Mouse (Mus musculus): Measurements from ENCODE around the gene Dolpp1. TPM values are rescaled to one million over a fixed set of nuclear protein-coding genes. Genes with fewer than 3 reads are reported as not detected.
A peak's percentile ranks its signal among the peaks of the same experiment; 100 is the strongest.
"Not testable (repeated sequence)": the region's sequence is repeated elsewhere in the genome, so short reads cannot be mapped to it uniquely, and the experiment has no call there.

Gene Dolpp1
- total and polyA plus RNA-seq, 2 experiments from 2014 or later: 44.7 to 92.4 TPM

DNA sequence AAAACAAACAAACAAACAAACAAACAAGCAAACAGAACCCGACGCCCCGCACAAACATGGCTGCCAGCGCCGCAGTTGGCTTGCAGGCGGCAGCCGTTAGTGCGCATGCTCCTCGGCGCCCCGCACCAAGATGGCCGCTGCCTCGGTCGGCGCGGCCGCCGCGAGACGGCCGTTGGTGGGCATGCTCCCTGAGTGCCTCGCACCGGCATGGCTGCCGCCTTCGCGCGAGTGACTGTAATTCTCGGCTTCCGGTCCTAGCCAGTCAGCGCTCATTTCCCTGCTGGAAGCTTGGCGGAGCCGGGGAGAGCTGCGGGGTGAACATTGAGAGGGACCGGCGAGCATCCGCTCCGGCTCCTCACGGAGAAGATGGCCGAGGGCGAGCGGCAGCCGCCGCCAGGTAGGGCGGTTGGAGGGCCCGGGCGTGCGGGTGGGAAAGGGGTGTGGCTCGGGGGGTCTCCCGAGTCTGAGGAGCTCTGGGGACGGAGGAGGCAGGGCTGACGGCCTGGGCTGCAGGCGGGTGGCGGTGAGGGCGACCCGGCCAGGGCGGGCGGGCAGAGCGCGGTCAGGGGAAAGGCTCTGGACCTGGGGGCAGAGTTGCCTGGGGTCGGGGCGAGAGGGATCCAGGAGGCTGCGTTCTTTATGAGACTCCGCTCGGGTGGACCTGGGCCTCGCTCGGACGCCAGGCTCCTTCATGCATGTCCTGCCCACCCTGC lies 24.0 kb downstream of the Dolpp1 start, which contains the start of gene Ptpa:
Gene Ptpa, plus strand, starts transcription at position 104 of the 713 bp plus-strand sequence.
- WGBS: under 1% methylated on average over 61 of the region's 67 CpGs
- DNase-seq (peak; percentile 97), ATAC-seq (peak; percentile 96)
- H3K27ac ChIP-seq (ENCODE audit: low read depth, low read length): peak within 1 kb of the TSS; percentile 97
- no peaks in the 10 kb centered on the region for H3K27me3 ChIP-seq (ENCODE audit: insufficient read depth, low read length)
- H3K9ac ChIP-seq: peak within 1 kb of the TSS; percentile 90
- H3K4me3 ChIP-seq (ENCODE audit: low read depth, low read length): peak within 1 kb of the TSS; percentile 85
- no peaks in the 10 kb centered on the region for H3K9me3 ChIP-seq (ENCODE audit: low read length)
- TF ChIP-seq CTCF (IDR thresholded peaks at IDR 0.05; ENCODE audit: low read depth): no peak
- peaks cover 16% of the 10 kb centered on the region for H3K4me1 ChIP-seq (ENCODE audit: insufficient read depth)
- H3K4me2 ChIP-seq (ENCODE audit: low read depth): peak within 1 kb of the TSS; percentile 85
- 0 out of 2 replicates have a peak, but pooled peaks cover 10% of the 10 kb centered on the region for H3K36me3 ChIP-seq (ENCODE audit: insufficient read depth)

DNA sequence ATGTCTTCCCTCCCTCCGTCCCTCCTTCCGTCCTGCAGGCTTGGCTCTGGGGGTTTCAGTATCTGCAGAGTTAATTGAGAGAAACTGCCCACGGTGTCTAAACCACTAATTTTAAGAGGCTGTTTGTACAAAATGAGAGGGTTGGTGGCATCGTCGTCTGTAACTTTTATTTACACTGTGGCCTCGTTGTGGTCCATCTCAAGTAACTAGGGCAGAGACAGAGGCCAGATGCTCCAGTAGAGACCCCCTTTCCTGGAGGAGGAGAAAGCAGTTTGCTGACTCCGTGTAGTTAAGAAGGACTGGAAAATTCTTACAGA lies 24.6 kb downstream of the Dolpp1 start:
- Histone ChIP-seq H3K36me3 (ENCODE audit: insufficient read depth) (0 out of 2 replicates have a peak, but pooled peaks cover 10% of the 10 kb centered on the region), H3K27me3 (ENCODE audit: insufficient read depth, low read length) (no peaks in the 10 kb centered on the region), H3K9ac (peak overlapping the region; percentile 90), H3K27ac (ENCODE audit: low read depth, low read length) (peak overlapping the region; percentile 97), H3K4me1 (ENCODE audit: insufficient read depth) (peaks cover 16% of the 10 kb centered on the region), H3K4me3 (ENCODE audit: low read depth, low read length) (peak overlapping the region; percentile 85), H3K9me3 (ENCODE audit: low read length) (no peaks in the 10 kb centered on the region), H3K4me2 (ENCODE audit: low read depth) (peak overlapping the region; percentile 85)
- no peak for TF ChIP-seq CTCF (IDR thresholded peaks at IDR 0.05; ENCODE audit: low read depth)
- 2% methylated on average over 7 of the region's 7 CpGs for WGBS
- ATAC-seq (no peak), DNase-seq (peak; percentile 33)

DNA sequence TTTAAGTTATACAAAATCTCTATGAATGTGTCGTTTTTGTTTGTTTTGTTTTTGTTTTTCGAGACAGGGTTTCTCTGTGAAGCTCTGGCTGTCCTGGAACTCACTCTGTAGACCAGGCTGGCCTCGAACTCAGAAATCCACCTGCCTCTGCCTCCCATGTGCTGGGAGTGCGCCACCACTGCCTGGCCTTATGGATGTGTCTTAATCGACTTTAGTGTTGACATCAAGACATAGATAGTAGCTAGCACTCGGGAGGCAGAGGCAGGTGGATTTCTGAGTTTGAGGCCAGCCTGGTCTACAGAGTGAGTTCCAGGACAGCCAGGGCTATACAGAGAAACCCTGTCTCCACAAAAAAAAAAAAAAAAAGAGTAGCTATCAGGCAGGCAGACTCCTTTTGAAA lies 25.1 kb downstream of the Dolpp1 start:
- H3K27me3 ChIP-seq (ENCODE audit: insufficient read depth, low read length); H3K27ac ChIP-seq (ENCODE audit: low read depth, low read length); H3K36me3 ChIP-seq (ENCODE audit: insufficient read depth); DNase-seq; H3K9me3 ChIP-seq (ENCODE audit: low read length); H3K9ac ChIP-seq; H3K4me3 ChIP-seq (ENCODE audit: low read depth, low read length); ATAC-seq: not testable (repeated sequence)
- H3K4me1 ChIP-seq (ENCODE audit: insufficient read depth): peaks cover 16% of the 10 kb centered on the region
- 83% methylated on average over 6 of the region's 6 CpGs for WGBS
- peak overlapping the region; percentile 85 for H3K4me2 ChIP-seq (ENCODE audit: low read depth)

DNA sequence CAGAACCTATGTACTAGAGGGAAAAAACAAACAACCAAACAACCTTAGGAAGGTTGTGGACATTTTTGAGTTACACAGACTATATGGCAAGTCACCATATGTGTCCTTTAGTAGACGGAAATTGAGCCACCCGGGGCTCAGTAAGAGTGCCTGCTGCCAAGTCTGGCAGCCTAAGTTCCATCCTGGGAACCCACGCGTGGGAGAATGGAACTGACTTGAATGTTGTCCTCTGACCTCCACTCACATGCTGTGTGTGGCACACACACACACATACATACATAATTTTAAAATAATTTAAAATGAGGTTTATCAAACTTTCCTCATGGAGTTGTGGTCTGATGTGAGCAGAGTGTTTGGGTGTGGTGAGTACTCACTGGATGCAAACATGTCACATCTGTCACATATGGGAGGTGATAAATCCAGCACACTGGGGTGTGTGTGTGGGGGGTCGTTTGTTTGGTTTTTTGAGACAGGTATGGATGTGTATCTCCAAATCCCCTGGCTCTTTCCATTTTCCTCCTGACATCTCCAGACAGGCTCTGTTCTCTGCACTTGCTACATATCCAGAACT lies 25.6 kb downstream of the Dolpp1 start:
- Histone ChIP-seq H3K9ac (no peak overlapping the region), H3K27ac (ENCODE audit: low read depth, low read length) (no peak overlapping the region), H3K27me3 (ENCODE audit: insufficient read depth, low read length) (no peaks in the 10 kb centered on the region), H3K4me3 (ENCODE audit: low read depth, low read length) (no peak overlapping the region), H3K36me3 (ENCODE audit: insufficient read depth) (no peaks in the 10 kb centered on the region), H3K9me3 (ENCODE audit: low read length) (no peaks in the 10 kb centered on the region), H3K4me2 (ENCODE audit: low read depth) (no peak overlapping the region), H3K4me1 (ENCODE audit: insufficient read depth) (peaks cover 16% of the 10 kb centered on the region)
- ATAC-seq (no peak), DNase-seq (no peak)
- 65% methylated on average over 5 of the region's 5 CpGs for WGBS
- no peak for TF ChIP-seq CTCF (IDR thresholded peaks at IDR 0.05; ENCODE audit: low read depth)

DNA sequence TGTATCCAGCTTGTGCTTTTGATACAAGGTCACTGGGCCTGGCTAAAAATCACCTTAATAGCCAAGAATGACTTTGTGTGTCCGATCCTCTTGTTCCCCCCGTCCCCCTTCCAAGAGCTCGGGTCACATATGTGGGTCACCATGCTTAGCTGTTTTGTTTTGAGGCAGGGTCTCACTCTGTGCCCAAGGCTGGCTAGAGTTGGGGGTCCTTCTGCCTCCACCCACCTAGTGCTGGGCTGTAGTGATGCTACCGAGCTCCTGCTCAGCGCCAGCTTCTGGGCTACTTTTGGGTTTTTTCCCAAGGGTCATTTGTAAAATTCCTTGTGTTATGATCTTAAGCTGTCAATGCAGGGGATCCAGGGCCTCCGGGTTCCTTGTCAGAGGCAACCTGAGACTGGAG lies 26.2 kb downstream of the Dolpp1 start:
- WGBS: 62% methylated on average over 6 of the region's 6 CpGs
- no peak for TF ChIP-seq CTCF (IDR thresholded peaks at IDR 0.05; ENCODE audit: low read depth)
- DNase-seq (no peak), ATAC-seq (no peak)
- Histone ChIP-seq H3K27ac (ENCODE audit: low read depth, low read length) (no peak overlapping the region), H3K27me3 (ENCODE audit: insufficient read depth, low read length) (no peaks in the 10 kb centered on the region), H3K36me3 (ENCODE audit: insufficient read depth) (no peaks in the 10 kb centered on the region), H3K4me3 (ENCODE audit: low read depth, low read length) (no peak overlapping the region), H3K4me1 (ENCODE audit: insufficient read depth) (peaks cover 16% of the 10 kb centered on the region), H3K4me2 (ENCODE audit: low read depth) (no peak overlapping the region), H3K9ac (no peak overlapping the region), H3K9me3 (ENCODE audit: low read length) (no peaks in the 10 kb centered on the region)

DNA sequence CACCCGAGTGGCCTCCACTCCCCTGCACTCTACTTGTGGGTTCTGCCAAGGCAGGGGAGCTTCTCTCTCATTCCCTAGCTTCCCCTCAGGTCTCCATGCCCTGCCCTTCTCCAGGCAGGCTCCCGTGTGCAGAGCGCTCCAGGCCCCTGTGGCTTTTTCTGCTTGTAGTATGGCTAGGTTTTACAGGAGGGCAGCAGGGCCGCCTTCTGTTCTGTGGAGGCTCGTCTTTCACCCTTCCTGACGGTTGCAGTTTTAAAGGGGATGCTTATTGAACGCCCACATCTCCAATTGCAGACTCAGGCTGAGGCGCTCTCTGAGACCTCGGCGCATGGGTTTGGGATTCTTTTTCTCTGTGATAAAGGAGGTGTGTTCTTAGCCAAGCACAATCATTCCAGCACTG lies 27.1 kb downstream of the Dolpp1 start:
- no peak for TF ChIP-seq CTCF (IDR thresholded peaks at IDR 0.05; ENCODE audit: low read depth)
- H3K4me1 ChIP-seq (ENCODE audit: insufficient read depth): peaks cover 14% of the 10 kb centered on the region
- no peaks in the 10 kb centered on the region for H3K36me3 ChIP-seq (ENCODE audit: insufficient read depth)
- no peak overlapping the region for H3K27ac ChIP-seq (ENCODE audit: low read depth, low read length)
- no peak overlapping the region for H3K4me2 ChIP-seq (ENCODE audit: low read depth)
- no peaks in the 10 kb centered on the region for H3K27me3 ChIP-seq (ENCODE audit: insufficient read depth, low read length)
- DNase-seq: no peak
- no peaks in the 10 kb centered on the region for H3K9me3 ChIP-seq (ENCODE audit: low read length)
- no peak for ATAC-seq
- 0 out of 2 replicates have a peak overlapping the region, but pooled peaks have one; percentile 7 for H3K9ac ChIP-seq
- 36% methylated on average over 10 of the region's 10 CpGs for WGBS
- H3K4me3 ChIP-seq (ENCODE audit: low read depth, low read length): no peak overlapping the region

DNA sequence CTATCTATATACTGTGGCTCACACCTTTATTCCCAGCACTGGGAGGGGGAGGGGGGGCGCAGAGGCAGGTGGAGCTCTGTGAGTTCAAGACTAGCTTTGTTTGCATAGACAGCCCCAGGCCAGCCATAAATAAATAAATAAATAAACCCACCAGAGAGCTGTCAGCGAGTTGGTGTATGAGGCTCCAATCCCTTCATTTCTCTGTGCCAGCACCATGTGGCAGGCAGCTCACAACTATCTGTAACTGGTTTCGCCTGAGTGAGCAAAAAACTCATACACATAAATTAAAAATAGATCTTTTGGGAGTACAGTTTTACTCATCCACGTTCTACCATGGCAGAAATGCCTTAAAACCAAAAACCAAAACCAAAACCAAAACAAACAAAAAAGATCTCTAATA lies 29.4 kb downstream of the Dolpp1 start:
- no peak overlapping the region for H3K27ac ChIP-seq (ENCODE audit: low read depth, low read length)
- WGBS: 67% methylated on average over 4 of the region's 4 CpGs
- TF ChIP-seq CTCF (IDR thresholded peaks at IDR 0.05; ENCODE audit: low read depth): no peak
- 0 out of 2 replicates have a peak, but pooled peaks cover 5% of the 10 kb centered on the region for H3K4me1 ChIP-seq (ENCODE audit: insufficient read depth)
- H3K9me3 ChIP-seq (ENCODE audit: low read length): no peaks in the 10 kb centered on the region
- H3K36me3 ChIP-seq (ENCODE audit: insufficient read depth): peaks cover 2% of the 10 kb centered on the region
- H3K4me3 ChIP-seq (ENCODE audit: low read depth, low read length): no peak overlapping the region
- DNase-seq: no peak
- no peaks in the 10 kb centered on the region for H3K27me3 ChIP-seq (ENCODE audit: insufficient read depth, low read length)
- H3K9ac ChIP-seq: no peak overlapping the region
- peak; percentile 49; the same call in 1 of the 2 replicates for ATAC-seq
- H3K4me2 ChIP-seq (ENCODE audit: low read depth): no peak overlapping the region
